Mouse (Mus musculus): Measurements from ENCODE around the gene Lef1. TPM values are rescaled to one million over a fixed set of nuclear protein-coding genes. Genes with fewer than 3 reads are reported as not detected.

The Lef1 gene
- polyA plus RNA-seq, 1 experiment from 2014 or later, result 29.3 TPM

- Histone ChIP-seq H3K36me3 (peaks cover 10% of the 10 kb centered on the region; the same call in 1 of the 2 replicates), H3K4me3 (no peak overlapping the region), H3K27ac (no peak overlapping the region), H3K9me3 (no peaks in the 10 kb centered on the region), H3K4me1 (peaks cover 22% of the 10 kb centered on the region), H3K27me3 (ENCODE audit: insufficient read depth, poor library complexity, severe bottlenecking) (no peaks in the 10 kb centered on the region)
- WGBS, result 61% methylated on average over 9 of the region's 9 CpGs
- no peak for DNase-seq (ENCODE audit: low spot score)
Measured at GRCm38 (mm10) chr3:131214841-131215240, 104.6 kb downstream of the Lef1 start.

- H3K27me3 ChIP-seq (ENCODE audit: insufficient read depth, poor library complexity, severe bottlenecking), result no peaks in the 10 kb centered on the region
- H3K4me3 ChIP-seq, result no peak overlapping the region
- no peak overlapping the region; the same call in 1 of the 2 replicates for H3K27ac ChIP-seq
- H3K36me3 ChIP-seq, result 0 out of 2 replicates have a peak, but pooled peaks cover 4% of the 10 kb centered on the region
- DNase-seq (ENCODE audit: low spot score), result no peak
- peaks cover 17% of the 10 kb centered on the region for H3K4me1 ChIP-seq
- 86% methylated on average over 14 of the region's 14 CpGs for WGBS
- H3K9me3 ChIP-seq, result no peaks in the 10 kb centered on the region
Measured at GRCm38 (mm10) chr3:131218636-131219390, 108.5 kb downstream of the Lef1 start.

GRCm38 (mm10) chr3:131228083-131228482, 117.8 kb downstream of the Lef1 start:
- 66% methylated on average over 6 of the region's 6 CpGs for WGBS
- Histone ChIP-seq H3K4me1 (no peaks in the 10 kb centered on the region), H3K27ac (no peak overlapping the region), H3K36me3 (peaks cover 31% of the 10 kb centered on the region; the same call in 1 of the 2 replicates), H3K4me3 (no peak overlapping the region), H3K27me3 (ENCODE audit: insufficient read depth, poor library complexity, severe bottlenecking) (no peaks in the 10 kb centered on the region), H3K9me3 (no peaks in the 10 kb centered on the region)
- no peak for DNase-seq (ENCODE audit: low spot score)

GRCm38 (mm10) chr3:131237061-131237460, 126.8 kb downstream of the Lef1 start:
- Histone ChIP-seq H3K27me3 (ENCODE audit: insufficient read depth, poor library complexity, severe bottlenecking) (no peaks in the 10 kb centered on the region), H3K27ac (no peak overlapping the region), H3K9me3 (no peaks in the 10 kb centered on the region), H3K4me1 (peaks cover 12% of the 10 kb centered on the region), H3K4me3 (no peak overlapping the region), H3K36me3 (peaks cover 64% of the 10 kb centered on the region)
- DNase-seq (ENCODE audit: low spot score), result no peak
- WGBS, result 81% methylated on average over 6 of the region's 6 CpGs

GRCm38 (mm10) chr3:131237785-131238633, 127.7 kb downstream of the Lef1 start:
- 56% methylated on average over 19 of the region's 19 CpGs for WGBS
- H3K9me3 ChIP-seq, result no peaks in the 10 kb centered on the region
- H3K27me3 ChIP-seq (ENCODE audit: insufficient read depth, poor library complexity, severe bottlenecking), result no peaks in the 10 kb centered on the region
- H3K4me3 ChIP-seq, result no peak overlapping the region
- H3K27ac ChIP-seq, result no peak overlapping the region
- peaks cover 67% of the 10 kb centered on the region for H3K36me3 ChIP-seq
- H3K4me1 ChIP-seq, result peaks cover 12% of the 10 kb centered on the region
- DNase-seq (ENCODE audit: low spot score), result peak; percentile 92

GRCm38 (mm10) chr3:131245766-131246578, 135.7 kb downstream of the Lef1 start:
- Histone ChIP-seq H3K4me3 (no peak overlapping the region), H3K4me1 (peaks cover 25% of the 10 kb centered on the region), H3K27ac (peak overlapping the region; percentile 43; the same call in 1 of the 2 replicates), H3K9me3 (no peaks in the 10 kb centered on the region), H3K36me3 (peaks cover 61% of the 10 kb centered on the region), H3K27me3 (ENCODE audit: insufficient read depth, poor library complexity, severe bottlenecking) (no peaks in the 10 kb centered on the region)
- DNase-seq (ENCODE audit: low spot score), result no peak
- WGBS, result 55% methylated on average over 11 of the region's 11 CpGs

GRCm38 (mm10) chr3:131246579-131247046, 136.3 kb downstream of the Lef1 start:
- WGBS, result 90% methylated on average over 8 of the region's 8 CpGs
- Histone ChIP-seq H3K27ac (peak overlapping the region; percentile 43; the same call in 1 of the 2 replicates), H3K36me3 (peaks cover 56% of the 10 kb centered on the region), H3K27me3 (ENCODE audit: insufficient read depth, poor library complexity, severe bottlenecking) (no peaks in the 10 kb centered on the region), H3K9me3 (no peaks in the 10 kb centered on the region), H3K4me1 (peaks cover 32% of the 10 kb centered on the region), H3K4me3 (no peak overlapping the region)
- DNase-seq (ENCODE audit: low spot score), result no peak

- Histone ChIP-seq H3K27me3 (ENCODE audit: insufficient read depth, poor library complexity, severe bottlenecking) (no peaks in the 10 kb centered on the region), H3K4me1 (peaks cover 40% of the 10 kb centered on the region), H3K4me3 (no peak overlapping the region), H3K36me3 (peaks cover 50% of the 10 kb centered on the region), H3K27ac (peak overlapping the region; percentile 53; the same call in 1 of the 2 replicates), H3K9me3 (no peaks in the 10 kb centered on the region)
- DNase-seq (ENCODE audit: low spot score), result no peak
- WGBS, result 69% methylated on average over 6 of the region's 6 CpGs
Measured at GRCm38 (mm10) chr3:131247447-131247846, 137.2 kb downstream of the Lef1 start.

- no peaks in the 10 kb centered on the region for H3K9me3 ChIP-seq
- H3K4me1 ChIP-seq, result peaks cover 43% of the 10 kb centered on the region
- H3K36me3 ChIP-seq, result peaks cover 46% of the 10 kb centered on the region
- WGBS, result 88% methylated on average over 5 of the region's 5 CpGs
- H3K27ac ChIP-seq, result peak overlapping the region; percentile 53; the same call in 1 of the 2 replicates
- H3K27me3 ChIP-seq (ENCODE audit: insufficient read depth, poor library complexity, severe bottlenecking), result no peaks in the 10 kb centered on the region
- no peak for DNase-seq (ENCODE audit: low spot score)
- no peak overlapping the region for H3K4me3 ChIP-seq
Measured at GRCm38 (mm10) chr3:131247851-131248250, 137.6 kb downstream of the Lef1 start.

GRCm38 (mm10) chr3:131248444-131248843, 138.2 kb downstream of the Lef1 start:
- H3K4me1 ChIP-seq, result peaks cover 43% of the 10 kb centered on the region
- H3K27ac ChIP-seq, result no peak overlapping the region
- no peaks in the 10 kb centered on the region for H3K9me3 ChIP-seq
- no peaks in the 10 kb centered on the region for H3K27me3 ChIP-seq (ENCODE audit: insufficient read depth, poor library complexity, severe bottlenecking)
- no peak overlapping the region for H3K4me3 ChIP-seq
- H3K36me3 ChIP-seq, result peaks cover 41% of the 10 kb centered on the region
- 84% methylated on average over 10 of the region's 10 CpGs for WGBS
- DNase-seq (ENCODE audit: low spot score), result no peak

GRCm38 (mm10) chr3:131250283-131250682, 140.0 kb downstream of the Lef1 start:
- no peaks in the 10 kb centered on the region for H3K27me3 ChIP-seq (ENCODE audit: insufficient read depth, poor library complexity, severe bottlenecking)
- WGBS, result 79% methylated on average over 2 of the region's 2 CpGs
- no peaks in the 10 kb centered on the region for H3K9me3 ChIP-seq
- H3K4me1 ChIP-seq, result peaks cover 31% of the 10 kb centered on the region
- DNase-seq (ENCODE audit: low spot score), result no peak
- H3K4me3 ChIP-seq, result no peak overlapping the region
- 0 out of 2 replicates have a peak overlapping the region, but pooled peaks have one; percentile 10 for H3K27ac ChIP-seq
- peaks cover 50% of the 10 kb centered on the region for H3K36me3 ChIP-seq

GRCm38 (mm10) chr3:131250978-131251377, 140.7 kb downstream of the Lef1 start:
- H3K36me3 ChIP-seq, result peaks cover 53% of the 10 kb centered on the region
- WGBS, result 57% methylated on average over 13 of the region's 13 CpGs

More at GRCm38 (mm10) chr3:131250978-131251377, 140.7 kb downstream of the Lef1 start:
- no peak for DNase-seq (ENCODE audit: low spot score)
- peaks cover 30% of the 10 kb centered on the region for H3K4me1 ChIP-seq
- peak overlapping the region; percentile 45 for H3K27ac ChIP-seq
- no peak overlapping the region for H3K4me3 ChIP-seq
- no peaks in the 10 kb centered on the region for H3K9me3 ChIP-seq
- no peaks in the 10 kb centered on the region for H3K27me3 ChIP-seq (ENCODE audit: insufficient read depth, poor library complexity, severe bottlenecking)

All from heart, embryonic 10.5 days (tissue).